ENCODE assay signal across 23 mouse cellular contexts in the genomic region with DNA sequence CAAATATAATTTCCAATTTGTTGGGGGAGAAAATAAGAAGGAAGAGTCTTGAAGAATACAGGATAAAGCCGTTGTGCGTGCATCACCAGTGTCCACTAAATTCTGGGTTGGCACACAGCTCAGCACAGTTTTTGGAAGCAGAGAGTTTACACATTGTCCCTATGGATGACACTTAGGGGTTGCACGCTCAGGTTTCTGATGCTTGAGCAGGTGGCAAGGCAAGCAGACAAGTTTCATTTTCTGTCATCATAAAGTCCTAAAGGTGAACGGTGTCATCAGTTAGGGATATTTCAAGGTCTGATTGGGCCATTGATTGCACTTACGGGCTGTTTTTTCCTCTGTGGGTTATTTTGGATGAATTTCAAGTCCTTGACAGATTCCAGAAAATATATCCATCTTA.
"Had no signal": no experiment of that assay in that cellular context is flagged by ENCODE, and none has a peak within 500 bp of the region (broad histone marks: within the 10 kb centered on the region; RNA-seq: fewer than 3 reads in every experiment).

No protein-coding gene starts in this region.

- H3K27me3 ChIP-seq: heart, embryonic 12.5 days; hindbrain, embryonic 13.5 days; hindbrain, embryonic 15.5 days; kidney, embryonic 15.5 days; limb, embryonic 13.5 days; limb, embryonic 15.5 days; liver, embryonic 12.5 days had no signal

- H3K27ac ChIP-seq: hindbrain, embryonic 13.5 days; hindbrain, embryonic 15.5 days; hindbrain, postnatal 0 days; kidney, embryonic 15.5 days; kidney, postnatal 0 days; limb, embryonic 13.5 days; limb, embryonic 15.5 days; liver, embryonic 12.5 days; liver, embryonic 14.5 days had no signal

- H3K9ac ChIP-seq: heart, embryonic 12.5 days; hindbrain, embryonic 13.5 days; hindbrain, embryonic 15.5 days; kidney, embryonic 15.5 days; limb, embryonic 13.5 days; limb, embryonic 15.5 days; liver, embryonic 12.5 days; liver, embryonic 14.5 days had no signal

- H3K4me1 ChIP-seq: liver, embryonic 12.5 days had no signal

- H3K36me3 ChIP-seq: heart, embryonic 12.5 days; hindbrain, embryonic 13.5 days; hindbrain, embryonic 15.5 days; kidney, embryonic 15.5 days; limb, embryonic 13.5 days; limb, embryonic 15.5 days; liver, embryonic 12.5 days had no signal

- H3K9me3 ChIP-seq: heart, embryonic 12.5 days; hindbrain, embryonic 13.5 days; hindbrain, embryonic 15.5 days; kidney, embryonic 15.5 days; limb, embryonic 13.5 days; limb, embryonic 15.5 days; liver, embryonic 12.5 days had no signal

- ATAC-seq: hindbrain, postnatal 0 days; intestine, embryonic 16.5 days; liver, embryonic 12.5 days had no signal

- H3K4me2 ChIP-seq: heart, embryonic 12.5 days; hindbrain, embryonic 13.5 days; hindbrain, embryonic 15.5 days; kidney, embryonic 15.5 days; limb, embryonic 13.5 days; limb, embryonic 15.5 days; liver, embryonic 12.5 days had no signal

- H3K4me3 ChIP-seq: heart, embryonic 12.5 days; hindbrain, embryonic 13.5 days; hindbrain, embryonic 15.5 days; kidney, embryonic 15.5 days; limb, embryonic 13.5 days; limb, embryonic 15.5 days; liver, embryonic 12.5 days had no signal

- DNase-seq: gastrocnemius, postnatal 10 days; gastrocnemius, postnatal 25 days; heart, postnatal 10 days; heart, postnatal 36 days; kidney, adult 11 months; kidney, adult 2 months; kidney, adult 9 months; kidney, postnatal 14 days; kidney, postnatal 36 days; layer of hippocampus, adult 9-11 months; layer of hippocampus, postnatal 36 days; left cerebral cortex, postnatal 4 days had no signal
